Mouse (Mus musculus) hematopoietic stem cell, adult 5-6 weeks (primary cell): ENCODE data around the gene Gm28042. TPM values are rescaled to one million over a fixed set of nuclear protein-coding genes. Genes with fewer than 3 reads are reported as not detected.

Experiments used
- ATAC-seq, 2 experiments: fragments of 125-278 bp in 1 of 2; replicated peaks in 1 of 2; 2 replicates each; pipeline ENCODE4 v1.8.0; 2016 to 2017; ENCODE audit warnings: inconsistent platforms in 2 of 2, mild to moderate bottlenecking in 2 of 2, moderate number of reproducible peaks in 2 of 2, low read depth in 1 of 2, moderate TSS enrichment in 1 of 2; ENCODE audit not compliant: low FRiP score in 2 of 2, poor library complexity in 2 of 2, severe bottlenecking in 2 of 2, insufficient read depth in 1 of 2, low TSS enrichment in 1 of 2
- total RNA-seq: library from RNA; stranded (forward); fragments of 172-1452, 232-1000 nt; gene quantifications from 2 replicates; pipeline ENCODE4 v1.2.3, GENCODE M21; 2017

Gm28042 gene
- total RNA-seq, 1 experiment from 2014 or later = 0.15 TPM

GRCm38 (mm10) chr2:120076076-120076705, 48.9 kb downstream of the Gm28042 start:
- peak; percentile 71 to 75 for ATAC-seq

- ATAC-seq = no peak
Measured at GRCm38 (mm10) chr2:120082416-120082815, 55.1 kb downstream of the Gm28042 start.

- no peak for ATAC-seq
Measured at GRCm38 (mm10) chr2:120084593-120085361, 57.5 kb downstream of the Gm28042 start.

GRCm38 (mm10) chr2:120086038-120086437, 58.7 kb downstream of the Gm28042 start:
- ATAC-seq = no peak

DNA sequence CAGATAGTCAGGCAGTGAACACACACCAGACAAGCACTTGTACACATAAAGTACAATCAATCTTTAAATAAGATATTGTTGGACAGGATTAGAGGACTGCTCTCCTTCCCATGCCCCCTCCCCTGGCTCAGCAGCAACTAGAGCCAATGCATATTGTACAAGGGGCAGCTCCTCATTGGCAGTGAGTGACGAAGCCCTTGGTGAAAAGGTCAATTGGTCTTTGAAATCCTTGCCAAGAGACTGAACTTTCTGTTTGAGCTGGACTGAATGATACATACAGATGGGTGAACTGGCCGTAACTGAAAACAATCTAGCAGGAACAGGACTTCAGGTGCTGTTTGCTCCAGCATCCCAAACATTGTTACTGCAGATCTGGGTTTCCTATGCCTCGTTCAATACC, 60.1 kb downstream of the Gm28042 start:
- no peak for ATAC-seq

GRCm38 (mm10) chr2:120087897-120088296, 60.6 kb downstream of the Gm28042 start:
- no peak for ATAC-seq

DNA sequence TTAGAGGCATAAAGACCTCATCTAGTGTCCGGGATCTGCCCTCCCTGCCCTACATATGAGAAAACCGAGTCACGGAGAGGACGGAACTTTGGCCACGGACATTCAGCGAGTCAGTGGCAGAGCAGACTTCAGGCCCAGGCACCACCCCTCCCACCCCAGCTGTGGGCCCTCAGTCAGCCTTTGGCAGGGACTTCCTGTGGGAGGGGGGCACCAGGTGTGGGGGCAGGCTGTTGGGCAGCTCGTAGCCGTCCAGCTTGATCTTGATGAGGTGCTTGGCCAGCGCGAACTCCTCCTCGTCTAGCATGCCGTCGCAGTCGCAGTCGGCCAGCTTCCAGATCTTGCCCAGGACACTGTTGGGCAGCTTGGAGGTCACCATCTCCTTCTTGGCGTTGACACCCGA, 63.7 kb downstream of the Gm28042 start:
- ATAC-seq = no peak

Other genes starting within 250 kb of the Gm28042 start
- gene Rpap1, start 240.0 kb upstream of the Gm28042 start, total RNA-seq = 9.2 and 10.5 TPM in 2 replicates
- gene Tyro3, start 229.8 kb upstream of the Gm28042 start, total RNA-seq = 0.50 TPM in 2 replicates
- 101 and 124 TPM in 2 replicates for gene Mga, start 130.3 kb upstream of the Gm28042 start, total RNA-seq
- gene Mapkbp1, start 54.8 kb upstream of the Gm28042 start, total RNA-seq = 7.7 and 11.1 TPM in 2 replicates
- gene Jmjd7, start within 50 bp of the Gm28042 start, total RNA-seq = 6.1 and 7.9 TPM in 2 replicates
- gene Pla2g4b, start 5.9 kb downstream of the Gm28042 start, total RNA-seq = 0.38 and 3.4 TPM in 2 replicates
- gene Ehd4, start 127.1 kb downstream of the Gm28042 start, total RNA-seq = 34.2 and 36.0 TPM in 2 replicates
- not detected in 2 replicates for gene Pla2g4e, start 217.8 kb downstream of the Gm28042 start, total RNA-seq